Mouse (Mus musculus) neural tube, embryonic 12.5 days (tissue): ENCODE measurements around the gene Ubtd1. TPM values are rescaled to one million over a fixed set of nuclear protein-coding genes. Genes with fewer than 3 reads are reported as not detected.

Experiments used
- ATAC-seq: fragments of 200-750 bp; cut with Nextera tagmentation; 2 replicates; pipeline ENCODE4 v1.8.0; 2017; ENCODE audit warnings: low read depth, mild to moderate bottlenecking, moderate TSS enrichment, moderate library complexity; ENCODE audit not compliant: low FRiP score
- H3K27ac ChIP-seq: fragments of 300-500 bp; sonication (generic); 2 replicates; pipeline ENCODE4 v1.5.1; 2016
- H3K27me3 ChIP-seq: fragments of 300-500 bp; sonication (generic); replicated peaks from 2 replicates; pipeline ENCODE4 v1.6.1; 2016; ENCODE audit warnings: mild to moderate bottlenecking
- H3K36me3 ChIP-seq: fragments of 300-500 bp; sonication (generic); 2 replicates; pipeline ENCODE4 v1.6.1; 2016; ENCODE audit warnings: mild to moderate bottlenecking
- H3K4me1 ChIP-seq: fragments of 300-500 bp; sonication (generic); 2 replicates; pipeline ENCODE4 v1.6.1; 2016
- H3K4me2 ChIP-seq: fragments of 300-500 bp; sonication (generic); replicated peaks from 2 replicates; pipeline ENCODE4 v1.6.1; 2016; ENCODE audit warnings: mild to moderate bottlenecking
- H3K4me3 ChIP-seq: fragments of 300-500 bp; sonication (generic); 2 replicates; pipeline ENCODE4 v1.5.1; 2016
- H3K9ac ChIP-seq: fragments of 300-500 bp; sonication (generic); 2 replicates; pipeline ENCODE4 v1.6.1; 2016; ENCODE audit warnings: mild to moderate bottlenecking
- H3K9me3 ChIP-seq: fragments of 300-500 bp; sonication (generic); 2 replicates; pipeline ENCODE4 v1.6.1; 2016; ENCODE audit warnings: mild to moderate bottlenecking
- WGBS: fragments of 180-500 bp; shearing (Covaris S2); methylation state at CpG from one replicate; pipeline ENCODE4 v1.1.7; 2016; 5-methylcytosine and 5-hydroxymethylcytosine counted together
- polyA plus RNA-seq: library from polyadenylated mRNA; unstranded; fragments of >200 nt; fragmentation: Nextera tagmentation; extraction: Ambion mirVana; gene quantifications from 2 replicates; pipeline ENCODE4 v1.2.1, GENCODE M21; 2016

Ubtd1 gene
- polyA plus RNA-seq, 1 experiment from 2014 or later = 16.9 TPM

- Histone ChIP-seq H3K27me3 (no peaks in the 10 kb centered on the region), H3K9ac (no peak overlapping the region), H3K36me3 (no peaks in the 10 kb centered on the region), H3K4me3 (no peak overlapping the region), H3K4me2 (no peak overlapping the region), H3K27ac (no peak overlapping the region), H3K4me1 (no peaks in the 10 kb centered on the region), H3K9me3 (no peaks in the 10 kb centered on the region)
- WGBS = 71% methylated on average over 2 of the region's 2 CpGs
- ATAC-seq = no peak
Measured at GRCm38 (mm10) chr19:42055881-42056280, 74.3 kb downstream of the Ubtd1 start.

- H3K9ac ChIP-seq = no peak overlapping the region
- WGBS = 83% methylated on average over 6 of the region's 6 CpGs
- no peaks in the 10 kb centered on the region for H3K4me1 ChIP-seq
- ATAC-seq = no peak
- H3K36me3 ChIP-seq = no peaks in the 10 kb centered on the region
- no peaks in the 10 kb centered on the region for H3K9me3 ChIP-seq
- no peak overlapping the region for H3K4me3 ChIP-seq
- no peak overlapping the region for H3K4me2 ChIP-seq
- H3K27ac ChIP-seq = no peak overlapping the region
- H3K27me3 ChIP-seq = no peaks in the 10 kb centered on the region
Measured at GRCm38 (mm10) chr19:42056719-42057409, 75.3 kb downstream of the Ubtd1 start.

GRCm38 (mm10) chr19:42058426-42058825, 76.9 kb downstream of the Ubtd1 start:
- 77% methylated on average over 7 of the region's 7 CpGs for WGBS
- Histone ChIP-seq H3K36me3 (no peaks in the 10 kb centered on the region), H3K4me2 (no peak overlapping the region), H3K9me3 (no peaks in the 10 kb centered on the region), H3K27me3 (no peaks in the 10 kb centered on the region), H3K4me1 (no peaks in the 10 kb centered on the region), H3K27ac (no peak overlapping the region), H3K9ac (no peak overlapping the region), H3K4me3 (no peak overlapping the region)
- no peak for ATAC-seq

- H3K9me3 ChIP-seq = no peaks in the 10 kb centered on the region
- 91% methylated on average over 7 of the region's 7 CpGs for WGBS
Measured at GRCm38 (mm10) chr19:42061443-42061842, 79.9 kb downstream of the Ubtd1 start.

DNA sequence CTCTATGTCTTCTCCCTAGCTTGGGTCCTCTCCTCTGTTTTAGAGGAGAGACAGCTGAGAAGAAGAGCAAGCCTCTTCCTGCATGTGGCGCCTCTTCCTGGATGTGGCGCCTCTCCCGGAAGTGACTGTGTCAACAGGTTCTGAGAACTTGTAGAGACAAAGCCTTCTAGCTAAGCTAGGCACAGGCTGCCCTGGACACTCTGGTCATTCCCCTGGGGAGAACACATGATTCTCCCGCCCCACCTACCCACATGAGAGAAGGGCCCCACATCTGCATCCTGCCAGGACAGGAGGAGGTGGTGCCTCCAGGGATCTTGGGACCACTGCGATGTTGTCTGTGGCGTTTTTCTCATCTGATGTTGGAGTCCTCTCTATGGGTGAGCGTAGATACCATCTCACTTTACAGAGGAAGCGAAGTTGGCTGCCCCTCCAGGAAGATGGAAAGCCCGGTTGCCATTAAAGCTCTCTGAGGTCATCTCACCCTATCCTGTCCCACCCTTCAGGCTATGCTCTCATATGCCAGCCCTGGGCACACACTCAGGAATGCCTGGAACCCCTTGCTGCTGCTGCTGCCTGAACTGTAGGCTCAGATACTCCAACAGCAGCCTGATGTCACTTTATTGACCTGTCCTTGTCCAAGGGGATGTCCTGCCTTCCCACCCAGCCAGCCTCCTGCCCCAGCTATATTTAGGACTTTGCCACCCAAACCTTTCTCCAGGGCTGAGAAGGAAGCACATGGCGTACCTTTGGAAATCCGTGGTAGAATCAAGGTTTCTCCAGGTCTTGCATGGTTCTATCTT, 87.1 kb downstream of the Ubtd1 start:
- Histone ChIP-seq H3K27ac (no peak overlapping the region), H3K4me1 (no peaks in the 10 kb centered on the region), H3K27me3 (no peaks in the 10 kb centered on the region), H3K9ac (no peak overlapping the region), H3K4me3 (no peak overlapping the region), H3K9me3 (no peaks in the 10 kb centered on the region), H3K4me2 (no peak overlapping the region), H3K36me3 (no peaks in the 10 kb centered on the region)
- WGBS = 84% methylated on average over 11 of the region's 11 CpGs
- no peak for ATAC-seq

More at GRCm38 (mm10) chr19:42061443-42061842, 79.9 kb downstream of the Ubtd1 start:
- Histone ChIP-seq H3K9ac (no peak overlapping the region), H3K27ac (no peak overlapping the region), H3K27me3 (no peaks in the 10 kb centered on the region), H3K4me1 (no peaks in the 10 kb centered on the region), H3K36me3 (no peaks in the 10 kb centered on the region), H3K4me2 (no peak overlapping the region), H3K4me3 (no peak overlapping the region)
- no peak for ATAC-seq

GRCm38 (mm10) chr19:42069241-42069525, 87.6 kb downstream of the Ubtd1 start:
- Histone ChIP-seq H3K27ac (no peak overlapping the region), H3K36me3 (peaks cover under 1% of the 10 kb centered on the region; the same call in 1 of the 2 replicates), H3K9ac (no peak overlapping the region), H3K4me2 (no peak overlapping the region), H3K4me1 (no peaks in the 10 kb centered on the region), H3K4me3 (no peak overlapping the region), H3K27me3 (no peaks in the 10 kb centered on the region), H3K9me3 (no peaks in the 10 kb centered on the region)
- no peak for ATAC-seq
- WGBS = 73% methylated on average over 6 of the region's 6 CpGs

GRCm38 (mm10) chr19:42071221-42071620, 89.7 kb downstream of the Ubtd1 start:
- Histone ChIP-seq H3K4me2 (no peak overlapping the region), H3K4me1 (no peaks in the 10 kb centered on the region), H3K9me3 (no peaks in the 10 kb centered on the region), H3K36me3 (peaks cover 21% of the 10 kb centered on the region), H3K4me3 (no peak overlapping the region), H3K9ac (no peak overlapping the region), H3K27ac (no peak overlapping the region), H3K27me3 (no peaks in the 10 kb centered on the region)
- ATAC-seq = no peak
- 82% methylated on average over 7 of the region's 7 CpGs for WGBS

GRCm38 (mm10) chr19:42071886-42072608, 90.5 kb downstream of the Ubtd1 start:
- Histone ChIP-seq H3K4me3 (no peak overlapping the region), H3K4me1 (no peaks in the 10 kb centered on the region), H3K4me2 (no peak overlapping the region), H3K27me3 (no peaks in the 10 kb centered on the region), H3K9ac (no peak overlapping the region), H3K27ac (no peak overlapping the region), H3K9me3 (no peaks in the 10 kb centered on the region), H3K36me3 (peaks cover 26% of the 10 kb centered on the region)
- WGBS = 87% methylated on average over 15 of the region's 15 CpGs
- no peak for ATAC-seq

DNA sequence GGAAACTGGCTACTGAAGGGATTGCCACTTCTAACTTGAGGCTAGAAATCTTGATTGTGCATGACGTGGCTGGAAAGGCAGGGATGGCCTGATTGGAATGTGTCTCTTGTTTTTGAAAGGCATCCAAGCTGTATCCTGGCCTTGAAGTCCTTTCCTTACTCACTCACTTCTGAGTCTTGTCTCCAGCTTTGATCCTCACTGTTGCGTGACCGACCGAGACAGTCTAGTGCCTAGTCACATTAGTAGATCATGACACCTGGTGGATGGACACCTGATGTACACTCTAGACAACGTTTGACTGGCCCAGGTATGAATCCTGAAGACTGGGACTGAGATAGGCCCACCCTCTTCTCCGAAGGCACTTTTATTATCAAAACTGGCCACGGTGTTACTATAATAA, 91.2 kb downstream of the Ubtd1 start:
- no peak for ATAC-seq
- Histone ChIP-seq H3K4me3 (no peak overlapping the region), H3K27ac (no peak overlapping the region), H3K4me1 (no peaks in the 10 kb centered on the region), H3K9me3 (no peaks in the 10 kb centered on the region), H3K27me3 (no peaks in the 10 kb centered on the region), H3K9ac (no peak overlapping the region), H3K36me3 (peaks cover 29% of the 10 kb centered on the region), H3K4me2 (no peak overlapping the region)
- WGBS = 85% methylated on average over 7 of the region's 7 CpGs

DNA sequence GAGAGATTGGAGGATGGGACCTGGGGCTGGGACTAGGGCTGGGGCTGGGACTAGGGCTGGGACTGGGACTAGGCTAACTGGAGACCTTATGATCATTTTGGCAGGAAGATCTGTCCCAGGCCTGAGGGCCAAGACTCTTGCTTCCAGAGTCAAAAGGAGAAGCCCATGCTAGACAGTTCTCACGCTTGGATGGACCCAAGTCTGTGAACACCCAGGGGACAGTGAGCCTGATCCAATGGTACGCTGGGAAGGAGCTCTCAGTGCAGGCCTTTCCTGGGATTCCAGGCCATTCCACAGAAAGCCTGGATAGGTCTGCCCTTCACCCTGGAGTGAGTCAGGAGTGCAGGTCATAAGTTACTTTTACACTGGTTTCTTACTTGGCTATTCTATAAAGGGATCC, 93.5 kb downstream of the Ubtd1 start:
- 84% methylated on average over 2 of the region's 2 CpGs for WGBS
- Histone ChIP-seq H3K9ac (no peak overlapping the region), H3K4me3 (no peak overlapping the region), H3K4me2 (no peak overlapping the region), H3K27ac (no peak overlapping the region), H3K9me3 (no peaks in the 10 kb centered on the region), H3K4me1 (no peaks in the 10 kb centered on the region), H3K27me3 (no peaks in the 10 kb centered on the region), H3K36me3 (peaks cover 29% of the 10 kb centered on the region)
- no peak for ATAC-seq

GRCm38 (mm10) chr19:42075992-42076391, 94.4 kb downstream of the Ubtd1 start:
- Histone ChIP-seq H3K27me3 (no peaks in the 10 kb centered on the region), H3K27ac (no peak overlapping the region), H3K4me2 (no peak overlapping the region), H3K4me1 (no peaks in the 10 kb centered on the region), H3K9ac (no peak overlapping the region), H3K36me3 (peaks cover 29% of the 10 kb centered on the region), H3K9me3 (no peaks in the 10 kb centered on the region), H3K4me3 (no peak overlapping the region)
- WGBS = 88% methylated on average over 16 of the region's 16 CpGs
- no peak for ATAC-seq

- Histone ChIP-seq H3K36me3 (peaks cover 29% of the 10 kb centered on the region), H3K27me3 (no peaks in the 10 kb centered on the region), H3K9ac (no peak overlapping the region), H3K4me1 (no peaks in the 10 kb centered on the region), H3K4me2 (no peak overlapping the region), H3K4me3 (no peak overlapping the region), H3K9me3 (no peaks in the 10 kb centered on the region), H3K27ac (no peak overlapping the region)
- ATAC-seq = no peak
- WGBS = 97% methylated on average over 8 of the region's 8 CpGs
Measured at GRCm38 (mm10) chr19:42078566-42078965, 97.0 kb downstream of the Ubtd1 start.
